Mouse (Mus musculus) c-Kit-positive CD71-negative TER-119-negative erythroid progenitor cells, embryonic 14.5 days (primary cell): ENCODE data around the gene Specc1l.
"Not testable (repeated sequence)": the region's sequence is repeated elsewhere in the genome, so short reads cannot be mapped to it uniquely, and the experiment has no call there.

Experiments
- DNase-seq: peaks from one replicate; pipeline ENCODE4 v3.0.0-alpha.2; 2013; ENCODE audit warnings: low read depth

Specc1l gene

GRCm38 (mm10) chr10:75282648-75283047 lies 70.8 kb downstream of the Specc1l start:
- DNase-seq: peak; percentile 51

DNA sequence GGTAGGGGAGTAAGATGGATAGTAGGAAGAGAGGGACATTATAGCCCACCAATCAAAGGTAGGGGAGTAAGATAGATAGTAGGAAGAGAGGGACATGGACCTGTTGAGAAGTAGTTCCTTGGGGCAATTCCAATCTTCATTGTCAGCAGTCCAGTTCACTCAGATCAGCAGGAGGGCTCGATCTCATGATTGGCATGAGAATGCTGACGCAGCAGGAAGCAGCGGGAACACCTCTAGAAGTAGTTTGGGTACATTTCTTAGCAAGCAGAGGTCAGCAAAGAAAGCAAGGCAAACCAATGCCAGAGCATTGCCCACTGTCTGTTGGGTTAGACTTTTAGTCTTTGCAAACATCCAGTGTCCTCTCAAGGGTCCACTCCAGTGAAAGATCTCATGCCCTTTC lies 71.9 kb downstream of the Specc1l start:
- DNase-seq: no peak

DNA sequence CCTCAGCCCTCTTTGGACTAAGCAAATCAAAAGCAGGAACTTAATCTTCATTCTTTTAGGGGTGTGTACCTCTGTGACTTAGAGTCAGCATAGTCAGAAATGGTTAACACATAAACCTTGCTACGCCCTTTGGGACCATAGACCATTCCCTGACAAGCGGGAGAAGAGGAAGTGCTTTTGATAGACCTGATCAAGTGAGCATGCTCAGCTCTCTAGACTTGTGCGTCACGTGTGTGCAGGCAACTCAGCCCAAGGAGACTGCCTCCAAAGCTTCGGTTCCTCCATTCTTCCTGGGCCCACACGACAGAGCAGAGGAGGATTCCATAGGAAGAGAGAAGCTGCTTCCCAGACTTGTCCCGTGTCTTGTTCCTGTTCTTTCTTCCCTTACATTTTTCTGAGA lies 76.7 kb downstream of the Specc1l start:
- DNase-seq: no peak

DNA sequence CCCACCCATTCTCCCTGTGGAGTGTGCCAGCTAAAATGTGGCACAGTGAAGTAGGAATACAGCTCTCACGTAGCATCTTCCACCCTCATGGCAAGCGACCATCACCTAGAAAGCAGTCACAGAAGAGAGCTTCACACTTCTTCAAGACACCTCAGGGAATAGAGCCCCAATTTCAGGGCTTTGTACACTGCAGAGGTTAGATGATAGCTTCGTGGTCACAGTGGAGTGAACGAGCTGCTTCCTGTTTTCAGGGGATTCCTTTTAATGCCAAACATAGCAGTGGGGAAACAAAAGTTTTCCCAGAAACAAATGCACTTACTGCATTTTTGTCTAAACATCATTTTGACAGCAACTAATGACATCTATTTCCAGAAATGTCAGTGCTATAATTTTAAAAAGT lies 77.5 kb downstream of the Specc1l start:
- no peak for DNase-seq

DNA sequence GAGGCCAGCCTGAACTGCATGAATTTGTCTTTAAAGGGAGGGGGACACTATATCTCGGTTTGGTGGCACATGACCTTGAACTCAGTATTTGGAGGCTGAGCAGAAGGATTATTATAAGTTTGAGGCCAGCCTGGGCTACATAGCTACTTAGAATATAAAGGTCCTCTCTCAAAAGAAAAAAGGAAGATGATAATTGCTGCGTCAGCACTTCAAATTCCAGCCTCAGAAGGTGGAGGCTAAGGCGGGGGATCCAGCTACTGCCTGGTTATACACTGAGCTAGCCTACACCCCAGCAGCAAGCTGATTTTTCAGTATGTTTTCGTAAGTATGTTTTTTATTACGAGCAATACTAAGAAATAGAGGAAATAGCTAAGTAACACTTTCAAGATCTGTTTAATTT lies 78.8 kb downstream of the Specc1l start:
- no peak for DNase-seq

- no peak for DNase-seq
Observed at GRCm38 (mm10) chr10:75291338-75291737, 79.5 kb downstream of the Specc1l start.

DNA sequence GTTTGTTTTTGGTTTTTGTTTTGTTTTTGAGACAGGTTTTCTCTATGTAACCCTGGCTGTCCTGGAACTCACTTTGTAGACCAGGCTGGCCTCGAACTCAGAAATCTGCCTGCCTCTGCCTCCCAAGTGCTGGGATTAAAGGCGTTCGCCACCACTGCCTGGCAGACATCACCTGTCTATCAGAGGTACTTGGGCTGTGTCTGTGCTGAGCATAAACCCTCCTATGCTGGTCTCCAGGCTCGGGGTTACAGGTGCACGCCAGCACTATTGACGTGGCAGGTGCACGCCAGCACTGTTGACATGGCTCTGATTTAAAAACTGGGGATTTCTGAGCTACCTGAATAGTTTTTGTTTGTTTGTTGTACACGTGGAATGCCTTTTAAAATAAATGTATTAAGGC lies 80.3 kb downstream of the Specc1l start:
- not testable (repeated sequence) for DNase-seq

GRCm38 (mm10) chr10:75293288-75293687 lies 81.4 kb downstream of the Specc1l start:
- DNase-seq: no peak

GRCm38 (mm10) chr10:75294362-75294761 lies 82.5 kb downstream of the Specc1l start:
- DNase-seq: no peak

- DNase-seq: no peak
Observed at GRCm38 (mm10) chr10:75294926-75295325, 83.1 kb downstream of the Specc1l start.

- DNase-seq: no peak
Observed at GRCm38 (mm10) chr10:75298608-75299007, 86.7 kb downstream of the Specc1l start.

GRCm38 (mm10) chr10:75299785-75300418 lies 88.0 kb downstream of the Specc1l start:
- DNase-seq: peak; percentile 84

DNA sequence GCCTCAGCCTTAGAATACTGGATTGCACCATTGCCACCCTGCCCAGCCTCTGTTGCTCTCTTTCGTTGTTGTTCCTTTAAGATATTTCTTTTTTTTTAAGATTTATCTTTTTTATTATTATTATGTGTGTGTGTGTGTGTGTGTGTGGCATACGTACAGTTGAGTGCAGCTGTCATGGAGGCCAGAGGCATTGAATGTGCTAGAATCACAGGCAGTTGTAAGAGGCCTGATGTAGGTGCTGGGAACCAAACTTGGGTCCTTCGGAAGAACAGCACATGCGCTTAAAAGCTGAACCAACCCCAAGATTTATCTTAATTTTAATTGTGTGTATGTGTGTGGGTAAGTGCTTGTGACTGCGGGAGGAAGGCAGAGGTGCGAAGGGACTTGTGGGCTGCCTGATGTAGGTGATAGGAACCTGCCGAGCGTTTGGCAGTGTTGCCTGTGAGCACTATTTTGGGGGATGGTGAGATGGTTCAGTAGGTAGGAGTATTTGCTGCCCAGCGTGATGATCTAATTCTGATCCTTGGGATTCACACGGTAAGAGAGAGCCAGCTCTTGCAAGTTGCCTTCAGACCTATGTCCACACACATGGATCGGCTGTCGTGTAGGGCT lies 89.4 kb downstream of the Specc1l start:
- no peak for DNase-seq

DNA sequence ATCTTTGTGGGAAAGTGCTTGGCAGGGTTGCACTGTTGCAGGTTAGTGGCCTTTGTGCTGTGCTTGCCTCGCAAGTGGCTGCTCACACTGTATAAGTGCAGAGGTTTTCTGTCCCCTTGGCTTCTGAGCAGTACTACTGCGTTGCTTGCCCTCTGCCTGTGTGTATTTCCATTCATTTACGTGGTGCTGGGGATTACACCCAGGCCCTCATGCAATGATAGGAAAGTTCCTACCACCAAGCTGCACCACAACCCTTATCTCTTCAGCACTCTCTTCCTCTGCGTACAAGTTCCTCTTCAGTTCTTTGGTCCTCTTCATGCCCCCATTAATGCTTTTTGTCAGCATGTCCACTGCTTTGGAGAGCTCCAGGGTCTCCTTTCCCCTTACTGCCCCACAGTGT lies 90.1 kb downstream of the Specc1l start:
- DNase-seq: peak; percentile 46

DNA sequence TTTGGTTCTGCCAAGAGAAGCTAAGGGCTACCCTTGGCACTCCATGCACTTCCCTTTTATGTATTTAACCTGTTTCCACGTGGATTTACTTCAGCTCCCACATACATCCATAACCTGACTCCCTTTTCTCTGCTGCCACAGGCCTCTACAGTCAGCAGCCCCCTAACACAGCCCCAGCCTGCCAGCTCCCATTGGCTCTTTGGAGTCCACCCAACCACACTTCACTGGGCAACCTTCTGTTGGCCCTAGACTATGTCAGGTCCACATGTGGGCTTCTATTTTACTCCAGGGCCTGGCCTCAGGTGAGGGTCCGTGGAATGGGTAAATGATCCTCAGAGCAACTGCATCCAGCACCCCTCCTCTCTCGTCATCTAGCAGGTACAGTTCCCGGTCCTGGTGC lies 90.7 kb downstream of the Specc1l start:
- DNase-seq: no peak

DNA sequence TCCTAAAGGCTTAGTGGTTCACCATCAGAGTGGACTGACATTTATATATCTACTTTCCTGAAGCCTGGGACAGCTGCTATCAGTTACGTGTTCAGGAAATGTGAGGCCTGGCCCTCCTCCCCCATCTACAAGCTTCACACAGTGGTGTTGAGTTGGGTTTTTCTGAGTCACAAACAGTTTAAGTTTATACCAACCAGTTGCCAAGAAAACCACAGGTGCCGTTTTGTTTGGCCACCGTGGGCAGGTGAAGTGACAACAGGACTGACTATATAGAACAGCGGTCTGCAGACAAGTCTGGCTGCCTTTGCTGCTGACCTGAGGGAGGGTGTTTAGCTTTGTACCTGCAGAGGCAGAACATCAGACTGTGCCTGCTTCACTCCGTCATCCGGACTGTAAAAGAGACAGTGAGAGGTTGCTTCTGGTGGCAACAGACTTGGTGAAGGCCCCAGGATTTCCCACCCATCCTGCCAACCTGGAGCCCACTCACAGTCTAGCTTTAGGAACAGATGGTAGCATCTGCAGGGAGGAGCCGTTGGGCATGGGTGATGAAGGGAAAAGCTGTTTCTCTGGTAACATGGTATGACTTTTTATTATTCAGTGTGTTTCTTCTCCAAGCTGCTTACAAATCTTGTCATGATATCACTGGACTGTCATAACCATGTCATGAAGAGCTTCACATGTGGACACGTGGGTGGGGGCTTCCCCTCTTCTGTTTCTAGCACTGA lies 91.6 kb downstream of the Specc1l start:
- DNase-seq: no peak

GRCm38 (mm10) chr10:75304049-75304405 lies 92.2 kb downstream of the Specc1l start:
- no peak for DNase-seq

- no peak for DNase-seq
Observed at GRCm38 (mm10) chr10:75304413-75304812, 92.5 kb downstream of the Specc1l start.

DNA sequence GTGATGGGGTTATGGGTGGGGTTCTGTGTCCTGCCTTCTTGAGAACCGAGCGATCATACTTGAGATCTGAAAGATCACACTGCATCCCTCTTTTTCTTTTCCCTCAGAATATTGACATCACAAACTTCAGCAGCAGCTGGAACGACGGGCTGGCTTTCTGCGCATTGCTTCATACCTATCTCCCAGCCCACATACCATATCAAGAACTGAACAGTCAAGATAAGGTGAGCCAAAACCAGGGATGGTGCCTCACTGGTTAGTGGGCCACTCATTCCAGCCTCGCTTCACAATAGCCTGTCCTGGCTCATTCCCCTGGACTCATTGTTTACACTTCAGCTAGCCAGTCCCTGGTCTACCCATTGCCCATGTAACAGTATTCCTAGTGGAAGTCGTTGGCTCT lies 95.3 kb downstream of the Specc1l start:
- DNase-seq: no peak

DNA sequence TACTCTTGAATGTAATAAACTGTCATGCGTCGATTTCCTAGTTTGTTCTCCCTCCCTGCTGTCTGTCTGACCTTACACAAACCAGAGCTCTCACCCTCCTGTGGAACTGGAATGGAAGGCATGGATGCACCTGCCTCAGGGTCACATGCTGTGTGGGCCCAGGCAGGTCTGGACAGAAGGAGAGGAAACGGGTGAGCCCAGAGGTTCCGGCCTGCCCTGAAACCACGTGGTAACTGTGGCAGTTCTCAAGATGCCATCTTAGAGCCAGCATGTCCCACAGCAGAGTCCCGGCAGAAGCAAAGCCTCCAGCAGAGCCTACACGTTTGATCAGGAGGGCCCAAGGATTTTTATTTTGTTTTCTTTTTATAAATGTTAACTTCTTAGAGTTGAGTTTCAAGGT lies 100.5 kb downstream of the Specc1l start:
- DNase-seq: no peak

DNA sequence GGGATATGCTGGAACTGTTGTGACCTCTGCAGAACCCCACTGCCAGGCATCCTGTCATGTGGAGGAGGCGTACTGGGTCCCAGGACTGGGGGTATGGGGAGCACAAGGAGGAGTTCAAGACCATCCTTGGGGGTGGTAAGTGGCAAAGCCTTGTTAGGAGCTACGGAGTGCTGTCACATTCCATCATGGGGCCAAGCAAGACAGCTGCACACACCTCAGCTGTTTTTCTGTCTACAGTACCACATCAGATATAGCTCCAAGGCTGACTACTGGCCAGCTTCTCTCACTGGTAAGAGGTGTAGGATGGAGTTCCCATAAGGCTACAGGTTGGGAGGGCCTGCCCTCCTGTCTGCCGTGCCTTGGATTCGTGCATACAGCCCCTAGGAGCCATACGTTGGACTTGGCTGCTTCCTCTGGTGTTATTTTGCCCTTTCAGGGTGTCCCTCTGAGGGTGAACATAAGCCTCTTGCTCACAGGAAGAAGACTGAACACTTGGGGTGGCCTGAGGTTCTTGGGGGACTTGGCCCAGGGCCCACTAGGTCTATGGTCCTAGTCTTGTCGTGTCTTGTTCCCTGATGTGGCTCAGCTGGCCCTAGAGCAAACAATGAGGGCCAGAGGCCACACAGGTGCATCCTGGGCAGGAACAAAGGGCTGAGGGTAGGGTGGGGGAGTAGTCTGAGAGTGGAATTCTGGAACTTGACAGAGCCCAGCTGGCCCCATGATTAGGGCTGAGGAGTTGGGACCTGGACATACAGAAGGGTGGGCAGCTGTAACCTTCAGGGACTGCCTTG lies 102.5 kb downstream of the Specc1l start:
- DNase-seq: no peak

DNA sequence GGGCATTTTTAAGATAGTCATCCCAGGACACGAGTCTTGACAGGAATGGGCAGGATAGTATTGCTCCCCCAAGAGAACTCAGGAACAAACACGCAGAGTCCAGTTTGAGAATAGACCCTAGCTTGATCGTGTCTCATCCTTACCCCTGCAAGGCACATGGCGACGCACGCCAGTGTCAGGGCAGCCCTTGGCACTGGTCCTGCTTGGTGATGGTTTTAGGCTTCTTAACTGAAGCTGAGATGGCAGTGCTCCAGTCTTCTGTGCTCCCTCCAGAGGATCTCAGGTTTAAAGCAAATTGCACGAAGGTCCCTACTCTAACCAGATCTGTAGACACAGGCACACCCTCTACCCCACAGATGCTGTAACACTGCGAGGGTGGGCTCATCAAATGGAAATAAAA lies 103.9 kb downstream of the Specc1l start:
- DNase-seq: no peak

GRCm38 (mm10) chr10:75316472-75316871 lies 104.6 kb downstream of the Specc1l start:
- no peak for DNase-seq

GRCm38 (mm10) chr10:75316872-75316907 lies 104.8 kb downstream of the Specc1l start, which contains the start of gene Adora2a:
Gene Adora2a, plus strand, starts transcription at chr10:75316877.
- DNase-seq: no peak
